Mouse (Mus musculus): ENCODE results near the gene Vps35. TPM values are rescaled to one million over a fixed set of nuclear protein-coding genes. Genes with fewer than 3 reads are reported as not detected.

The Vps35 gene
- 135 and 136 TPM in 2 replicates for polyA plus RNA-seq (2015; fragmentation: Nextera tagmentation; extraction: Ambion mirVana)

DNA sequence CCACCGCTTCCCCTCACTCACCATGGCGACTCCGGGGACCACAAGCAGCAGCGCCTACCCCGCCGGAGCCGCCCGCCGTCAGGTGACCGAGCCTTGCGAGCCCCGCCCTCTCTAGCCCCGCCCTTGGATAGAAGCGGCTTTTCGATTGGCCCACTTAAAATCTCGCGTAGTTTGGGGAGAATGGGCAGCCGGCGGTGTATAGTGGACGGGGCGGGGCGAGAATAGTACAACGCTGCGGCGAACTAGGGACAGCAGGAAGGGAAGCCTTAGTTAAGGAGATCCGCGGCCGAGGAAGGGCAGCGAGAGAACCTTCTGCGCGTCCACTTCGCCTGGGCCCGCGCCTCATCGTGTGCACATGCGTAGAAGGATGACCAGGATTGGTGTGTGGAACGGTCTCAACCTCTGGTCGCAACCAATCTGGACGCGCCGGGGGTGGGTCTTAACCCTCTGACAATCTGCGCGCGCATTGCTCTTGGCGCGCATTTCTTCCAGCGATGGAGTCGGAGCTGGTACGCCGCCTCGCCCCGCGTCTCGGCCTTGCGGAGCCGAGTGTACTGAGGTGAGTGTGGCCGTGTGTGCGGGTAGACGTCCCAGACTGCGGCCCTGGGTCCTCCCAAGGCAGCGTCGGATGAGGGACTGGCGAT is at the start of gene Vps35, which contains the start of gene Orc6:
Gene Vps35 (minus strand): TSS at position 369 of the 644 bp plus-strand sequence.
Gene Orc6 (plus strand): TSS at position 199 of the 644 bp plus-strand sequence.
- Histone ChIP-seq H3K9ac (peak within 1 kb of the TSS; percentile 85), H3K9me3 (no peaks in the 10 kb centered on the region), H3K36me3 (peaks cover 12% of the 10 kb centered on the region), H3K4me2 (peak within 1 kb of the TSS; percentile 65), H3K4me1 (peaks cover 30% of the 10 kb centered on the region), H3K27ac (peak within 1 kb of the TSS; percentile 98), H3K4me3 (peak within 1 kb of the TSS; percentile 96), H3K27me3 (no peaks in the 10 kb centered on the region)
- under 1% methylated on average over 63 of the region's 63 CpGs for WGBS
- peak; percentile 98 for ATAC-seq (ENCODE audit: insufficient number of reproducible peaks, low FRiP score, low TSS enrichment, low read depth)

DNA sequence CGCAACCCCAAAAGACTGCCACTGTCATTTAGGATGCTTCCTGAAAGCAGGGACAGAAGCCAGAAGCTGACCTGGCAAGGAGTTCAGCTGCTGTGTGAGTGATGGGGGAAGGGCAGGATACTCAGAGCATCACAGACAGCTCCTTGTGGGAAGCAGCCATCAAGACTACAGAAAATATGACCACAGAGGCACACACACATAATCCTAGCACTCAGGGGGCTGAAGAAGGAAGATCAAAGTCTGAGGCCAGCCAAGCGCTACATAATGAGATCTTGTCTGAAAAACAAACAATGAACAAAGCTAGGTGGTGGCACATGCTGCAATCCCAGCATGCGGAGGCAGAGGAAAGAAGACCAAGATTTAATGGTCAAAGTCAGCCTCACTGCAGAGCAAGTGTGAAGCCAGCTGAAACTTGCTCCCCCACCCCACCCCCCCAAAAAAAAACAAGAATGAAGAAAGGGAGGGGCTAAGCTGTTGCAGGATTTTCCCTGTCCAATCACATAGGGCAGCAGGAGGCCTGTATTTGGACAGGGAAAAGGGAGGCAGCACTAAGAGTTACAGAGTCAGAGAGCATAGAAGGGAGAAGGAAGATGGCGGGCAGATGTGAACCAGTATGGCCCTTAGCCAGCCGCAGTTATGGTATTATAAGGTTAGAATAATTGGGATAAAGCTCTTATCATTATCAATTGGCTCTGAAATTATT is 40.4 kb upstream of the Vps35 start:
- no peak for ATAC-seq (ENCODE audit: insufficient number of reproducible peaks, low FRiP score, low TSS enrichment, low read depth)
- Histone ChIP-seq H3K4me3 (no peak overlapping the region), H3K27ac (no peak overlapping the region), H3K36me3 (no peaks in the 10 kb centered on the region), H3K9ac (no peak overlapping the region), H3K4me2 (no peak overlapping the region), H3K4me1 (no peaks in the 10 kb centered on the region), H3K27me3 (no peaks in the 10 kb centered on the region), H3K9me3 (no peaks in the 10 kb centered on the region)
- WGBS, result 74% methylated on average over 5 of the region's 5 CpGs

DNA sequence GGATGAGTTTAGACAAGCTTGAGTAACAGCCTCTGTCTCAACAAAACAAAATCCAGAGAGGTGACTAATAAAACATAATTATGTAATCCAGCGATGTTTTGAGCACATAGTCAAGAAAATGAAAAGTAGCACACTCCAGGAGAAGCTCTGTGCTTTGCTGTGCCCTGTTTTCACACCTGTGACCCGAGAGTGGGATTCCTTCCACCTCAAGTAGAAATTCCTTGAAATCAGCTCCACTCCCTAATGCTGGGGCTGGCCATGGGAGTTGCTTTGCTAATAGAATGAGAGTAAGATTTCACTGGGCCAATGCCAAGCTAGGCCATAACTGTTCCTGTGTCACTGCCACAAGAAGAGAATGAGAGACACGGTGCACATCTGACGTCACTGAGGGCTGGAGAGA is 38.1 kb upstream of the Vps35 start:
- Histone ChIP-seq H3K9me3 (no peaks in the 10 kb centered on the region), H3K4me1 (no peaks in the 10 kb centered on the region), H3K4me2 (no peak overlapping the region), H3K27ac (no peak overlapping the region; the same call in 1 of the 2 replicates), H3K27me3 (no peaks in the 10 kb centered on the region), H3K4me3 (no peak overlapping the region), H3K9ac (no peak overlapping the region), H3K36me3 (no peaks in the 10 kb centered on the region)
- 53% methylated on average over 4 of the region's 4 CpGs for WGBS
- ATAC-seq (ENCODE audit: insufficient number of reproducible peaks, low FRiP score, low TSS enrichment, low read depth), result no peak

DNA sequence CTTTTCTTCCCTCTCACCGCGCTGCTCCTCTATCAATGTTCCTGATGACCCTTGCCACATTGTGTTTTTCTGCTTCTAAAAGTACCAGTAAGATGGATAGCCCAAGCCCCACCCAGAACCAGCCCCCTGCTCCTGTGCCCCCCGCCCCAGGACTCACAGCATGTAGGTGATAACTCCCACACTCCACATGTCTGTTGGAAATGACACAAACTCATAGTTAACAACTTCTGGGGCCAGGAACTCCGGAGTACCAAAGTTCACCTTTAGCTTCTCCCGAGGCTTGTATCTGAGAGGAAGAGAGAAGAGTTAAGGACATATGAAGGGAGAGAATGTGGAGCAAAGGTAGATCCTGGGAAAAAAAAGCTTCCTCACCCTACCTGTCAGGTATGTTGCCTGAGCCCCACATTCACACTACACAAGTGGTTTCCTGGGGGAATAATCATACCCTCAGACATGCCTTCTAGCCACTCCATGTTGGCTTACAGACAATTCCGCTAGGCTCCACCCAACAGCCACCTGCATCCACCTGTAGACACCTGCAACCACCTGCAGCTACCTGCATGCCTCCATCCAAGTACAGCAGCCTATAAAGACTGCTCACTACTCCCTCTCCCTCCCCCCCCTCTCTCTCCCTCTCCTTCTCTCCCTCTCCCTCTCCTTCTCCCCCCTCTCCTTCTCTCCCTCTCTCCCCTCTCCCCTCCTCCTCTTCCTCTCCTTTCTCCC is 36.8 kb upstream of the Vps35 start:
- WGBS, result 62% methylated on average over 6 of the region's 6 CpGs
- Histone ChIP-seq H3K4me1 (no peaks in the 10 kb centered on the region), H3K9me3 (no peaks in the 10 kb centered on the region), H3K9ac (no peak overlapping the region), H3K27me3 (no peaks in the 10 kb centered on the region), H3K27ac (no peak overlapping the region), H3K4me2 (no peak overlapping the region), H3K36me3 (no peaks in the 10 kb centered on the region), H3K4me3 (no peak overlapping the region)
- ATAC-seq (ENCODE audit: insufficient number of reproducible peaks, low FRiP score, low TSS enrichment, low read depth), result no peak

DNA sequence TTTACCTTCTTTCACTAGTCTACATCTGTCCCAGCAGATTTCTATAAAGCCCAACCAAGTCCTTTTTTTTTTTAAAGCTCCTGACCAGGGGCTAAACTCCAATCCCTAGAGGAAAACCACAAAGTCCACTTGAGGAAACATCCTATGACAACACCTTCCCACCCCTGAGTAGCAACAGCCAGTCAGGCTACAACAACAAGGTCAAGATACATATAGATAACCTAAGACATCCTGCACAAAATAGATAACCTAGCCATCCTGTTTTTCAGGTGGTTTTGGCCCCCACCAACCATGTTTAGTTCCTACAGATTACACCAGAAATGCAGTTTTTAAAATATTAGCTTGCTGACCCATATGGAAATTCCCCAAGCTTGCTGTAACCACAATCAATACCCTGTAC is 35.5 kb upstream of the Vps35 start:
- H3K4me1 ChIP-seq, result no peaks in the 10 kb centered on the region
- H3K36me3 ChIP-seq, result no peaks in the 10 kb centered on the region
- no peak overlapping the region for H3K9ac ChIP-seq
- no peaks in the 10 kb centered on the region for H3K27me3 ChIP-seq
- no peak overlapping the region for H3K4me2 ChIP-seq
- no peak overlapping the region for H3K4me3 ChIP-seq
- no peak overlapping the region for H3K27ac ChIP-seq
- H3K9me3 ChIP-seq, result no peaks in the 10 kb centered on the region
- ATAC-seq (ENCODE audit: insufficient number of reproducible peaks, low FRiP score, low TSS enrichment, low read depth), result no peak

DNA sequence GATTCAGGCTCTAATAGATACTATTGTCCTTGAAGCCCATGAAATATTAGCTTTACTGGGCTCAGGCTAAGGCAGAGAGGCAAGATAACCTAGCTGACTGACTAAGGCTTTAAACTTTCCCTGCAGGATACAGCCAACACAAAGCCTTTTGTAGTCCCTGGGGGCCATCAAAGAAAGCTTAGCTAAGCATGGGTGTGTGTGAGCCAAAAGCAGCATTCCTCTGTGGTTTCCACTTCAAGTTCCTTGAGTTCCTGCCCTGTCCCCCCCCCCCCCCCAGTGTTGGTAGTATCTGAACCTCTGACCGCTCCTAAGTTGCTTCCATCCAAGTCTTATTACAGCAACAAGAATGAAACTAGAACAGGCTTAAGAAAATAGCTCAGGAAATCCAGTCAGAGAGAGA is 29.9 kb upstream of the Vps35 start:
- no peaks in the 10 kb centered on the region for H3K27me3 ChIP-seq
- H3K9me3 ChIP-seq, result no peaks in the 10 kb centered on the region
- H3K4me2 ChIP-seq, result no peak overlapping the region
- H3K27ac ChIP-seq, result no peak overlapping the region
- ATAC-seq (ENCODE audit: insufficient number of reproducible peaks, low FRiP score, low TSS enrichment, low read depth), result no peak
- WGBS, result 64% methylated on average over 1 of the region's 1 CpGs
- no peak overlapping the region for H3K4me3 ChIP-seq
- H3K36me3 ChIP-seq, result no peaks in the 10 kb centered on the region
- H3K9ac ChIP-seq, result no peak overlapping the region
- H3K4me1 ChIP-seq, result no peaks in the 10 kb centered on the region

DNA sequence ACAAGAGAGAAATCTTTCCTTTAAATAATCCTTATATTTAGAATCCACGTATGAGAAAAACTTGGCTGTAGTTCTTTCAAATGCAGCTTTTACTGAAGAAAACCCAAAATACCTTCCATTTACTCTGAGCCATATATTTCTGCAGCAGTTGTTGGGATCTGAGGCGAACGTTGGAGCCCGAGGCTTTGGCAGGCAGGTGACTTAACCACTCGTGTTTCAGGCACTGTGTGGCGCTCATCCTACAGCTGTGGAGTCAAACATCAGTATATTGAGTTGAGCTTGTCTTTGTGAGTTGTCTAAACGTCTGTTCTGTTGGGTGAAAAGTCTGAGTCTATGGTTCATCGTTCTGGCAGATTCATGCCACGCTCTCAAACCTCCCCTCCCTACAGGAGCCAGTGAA is 27.4 kb upstream of the Vps35 start:
- Histone ChIP-seq H3K9ac (no peak overlapping the region), H3K9me3 (no peaks in the 10 kb centered on the region), H3K4me2 (no peak overlapping the region), H3K27me3 (no peaks in the 10 kb centered on the region), H3K27ac (no peak overlapping the region), H3K36me3 (no peaks in the 10 kb centered on the region), H3K4me1 (no peaks in the 10 kb centered on the region), H3K4me3 (no peak overlapping the region)
- ATAC-seq (ENCODE audit: insufficient number of reproducible peaks, low FRiP score, low TSS enrichment, low read depth), result no peak
- WGBS, result 68% methylated on average over 9 of the region's 9 CpGs

DNA sequence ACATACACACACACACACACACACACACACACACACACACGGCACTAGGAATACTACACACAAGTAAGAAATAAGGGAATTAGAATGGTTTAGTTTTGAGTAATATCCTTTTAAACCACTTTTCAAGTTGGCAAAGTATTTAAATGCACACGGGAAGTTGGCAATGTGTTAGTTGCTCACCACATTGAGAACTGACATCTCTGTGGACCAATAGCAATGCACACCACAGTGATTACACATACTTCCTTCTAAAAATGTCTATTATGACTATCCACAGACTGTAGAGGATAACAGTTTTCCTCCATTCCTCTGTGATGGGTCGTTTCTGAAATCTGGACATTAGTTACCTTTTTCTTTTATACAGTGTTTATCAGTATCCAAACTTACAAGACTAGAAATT is 23.5 kb upstream of the Vps35 start:
- H3K27ac ChIP-seq, result no peak overlapping the region
- no peaks in the 10 kb centered on the region for H3K36me3 ChIP-seq
- no peak for ATAC-seq (ENCODE audit: insufficient number of reproducible peaks, low FRiP score, low TSS enrichment, low read depth)
- no peaks in the 10 kb centered on the region for H3K9me3 ChIP-seq
- H3K4me1 ChIP-seq, result no peaks in the 10 kb centered on the region
- H3K4me2 ChIP-seq, result no peak overlapping the region
- WGBS, result 78% methylated on average over 3 of the region's 3 CpGs
- no peak overlapping the region for H3K9ac ChIP-seq
- H3K27me3 ChIP-seq, result no peaks in the 10 kb centered on the region
- H3K4me3 ChIP-seq, result no peak overlapping the region

DNA sequence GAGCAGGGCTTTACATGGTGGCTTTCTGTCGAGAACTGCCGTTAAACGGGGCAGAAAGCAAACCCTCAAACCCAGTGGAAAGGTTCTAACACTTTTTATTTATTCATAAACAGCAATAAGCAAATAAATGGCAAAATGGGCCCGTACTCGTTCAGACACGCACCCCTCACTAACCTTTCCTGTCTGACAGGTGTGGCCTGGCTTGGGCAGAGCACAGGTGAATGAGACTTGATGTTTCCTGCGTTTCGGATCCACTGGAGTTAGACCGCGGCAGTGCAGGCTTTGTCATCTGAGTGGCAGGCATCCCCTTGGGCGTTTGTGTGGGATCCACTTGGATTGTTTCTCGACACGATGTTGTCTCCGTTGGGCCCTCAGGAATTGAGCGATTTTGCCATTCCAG is 22.4 kb upstream of the Vps35 start:
- no peak for ATAC-seq (ENCODE audit: insufficient number of reproducible peaks, low FRiP score, low TSS enrichment, low read depth)
- WGBS, result 69% methylated on average over 15 of the region's 15 CpGs

DNA sequence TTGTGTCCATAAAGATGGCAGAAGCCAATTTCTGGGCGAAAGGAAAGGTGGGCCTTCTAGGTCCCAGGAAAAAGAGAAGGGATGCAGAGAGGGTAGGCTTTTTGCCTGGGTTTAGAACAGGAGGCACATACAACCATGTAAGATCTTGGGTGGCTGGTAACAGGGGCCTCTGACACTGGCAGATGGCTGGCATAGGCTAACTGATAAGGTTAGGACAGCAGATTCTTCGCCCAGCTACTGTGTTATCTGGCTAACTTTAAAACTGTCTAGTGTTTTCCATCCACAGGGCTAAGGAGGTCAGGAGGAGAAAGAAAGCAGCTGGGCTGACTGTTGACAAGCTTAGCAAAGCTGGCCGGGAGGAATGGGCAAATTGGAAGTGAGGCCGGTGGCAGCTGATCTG is 18.9 kb upstream of the Vps35 start:
- H3K9ac ChIP-seq, result no peak overlapping the region
- WGBS, result 93% methylated on average over 4 of the region's 4 CpGs
- H3K27me3 ChIP-seq, result no peaks in the 10 kb centered on the region
- H3K4me3 ChIP-seq, result no peak overlapping the region
- no peaks in the 10 kb centered on the region for H3K9me3 ChIP-seq
- no peak for ATAC-seq (ENCODE audit: insufficient number of reproducible peaks, low FRiP score, low TSS enrichment, low read depth)
- no peak overlapping the region for H3K27ac ChIP-seq
- no peak overlapping the region for H3K4me2 ChIP-seq
- H3K36me3 ChIP-seq, result no peaks in the 10 kb centered on the region
- no peaks in the 10 kb centered on the region for H3K4me1 ChIP-seq

More for the DNA sequence above, 22.4 kb upstream of the Vps35 start:
- no peak overlapping the region for H3K4me3 ChIP-seq
- H3K4me2 ChIP-seq, result no peak overlapping the region
- H3K9ac ChIP-seq, result no peak overlapping the region
- H3K9me3 ChIP-seq, result no peaks in the 10 kb centered on the region
- no peak overlapping the region for H3K27ac ChIP-seq
- H3K36me3 ChIP-seq, result no peaks in the 10 kb centered on the region
- no peaks in the 10 kb centered on the region for H3K27me3 ChIP-seq
- H3K4me1 ChIP-seq, result no peaks in the 10 kb centered on the region

DNA sequence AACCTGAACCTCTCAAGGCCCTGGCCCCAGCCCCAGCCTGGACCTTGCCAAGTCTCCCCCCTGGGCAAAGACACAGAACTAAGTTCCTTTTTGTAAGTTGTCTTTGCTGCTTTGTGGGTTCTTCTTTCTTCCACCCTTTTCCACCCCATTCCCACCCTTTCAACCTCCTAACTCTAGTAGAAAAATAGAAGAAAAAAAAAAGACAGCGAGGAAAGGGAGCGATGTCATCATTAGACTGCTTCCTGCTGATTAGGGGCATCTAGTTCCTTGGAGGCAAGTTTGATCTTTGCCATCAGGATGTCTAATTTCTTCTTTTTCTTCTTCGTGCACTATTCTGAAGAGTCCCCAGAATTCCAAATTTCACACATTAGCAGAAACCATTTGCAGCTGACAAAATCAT is 13.4 kb upstream of the Vps35 start:
- no peak overlapping the region for H3K9ac ChIP-seq
- H3K4me2 ChIP-seq, result no peak overlapping the region
- no peaks in the 10 kb centered on the region for H3K4me1 ChIP-seq
- peaks cover 13% of the 10 kb centered on the region for H3K36me3 ChIP-seq
- no peaks in the 10 kb centered on the region for H3K9me3 ChIP-seq
- H3K27me3 ChIP-seq, result no peaks in the 10 kb centered on the region
- ATAC-seq (ENCODE audit: insufficient number of reproducible peaks, low FRiP score, low TSS enrichment, low read depth), result no peak
- H3K27ac ChIP-seq, result no peak overlapping the region
- no peak overlapping the region for H3K4me3 ChIP-seq
- WGBS, result 85% methylated on average over 3 of the region's 3 CpGs

DNA sequence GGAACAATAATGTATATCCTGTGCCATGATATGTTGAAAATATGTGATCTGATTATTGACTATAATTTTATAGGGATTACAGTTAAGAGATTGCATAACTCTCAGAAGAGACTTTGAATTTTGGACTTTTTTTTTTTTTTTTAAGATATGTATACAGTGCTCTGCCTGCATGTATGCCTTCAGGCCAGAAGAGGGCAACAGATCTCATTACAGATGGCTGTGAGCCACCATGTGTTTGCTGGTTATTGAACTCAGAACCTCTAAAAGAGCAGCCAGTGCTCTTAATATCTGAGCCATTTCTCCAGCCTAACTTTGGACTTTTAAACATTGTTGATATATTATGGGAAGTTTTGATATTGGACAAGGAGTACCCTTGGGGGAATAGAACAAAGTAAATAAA is 12.1 kb upstream of the Vps35 start:
- Histone ChIP-seq H3K4me1 (no peaks in the 10 kb centered on the region), H3K4me2 (no peak overlapping the region), H3K27ac (no peak overlapping the region), H3K27me3 (no peaks in the 10 kb centered on the region), H3K4me3 (no peak overlapping the region), H3K9me3 (no peaks in the 10 kb centered on the region), H3K36me3 (peaks cover 22% of the 10 kb centered on the region), H3K9ac (no peak overlapping the region)
- no peak for ATAC-seq (ENCODE audit: insufficient number of reproducible peaks, low FRiP score, low TSS enrichment, low read depth)

Data from limb, embryonic 15.5 days (tissue).